Mouse (Mus musculus): ENCODE measurements around the gene Rabl6.

DNA sequence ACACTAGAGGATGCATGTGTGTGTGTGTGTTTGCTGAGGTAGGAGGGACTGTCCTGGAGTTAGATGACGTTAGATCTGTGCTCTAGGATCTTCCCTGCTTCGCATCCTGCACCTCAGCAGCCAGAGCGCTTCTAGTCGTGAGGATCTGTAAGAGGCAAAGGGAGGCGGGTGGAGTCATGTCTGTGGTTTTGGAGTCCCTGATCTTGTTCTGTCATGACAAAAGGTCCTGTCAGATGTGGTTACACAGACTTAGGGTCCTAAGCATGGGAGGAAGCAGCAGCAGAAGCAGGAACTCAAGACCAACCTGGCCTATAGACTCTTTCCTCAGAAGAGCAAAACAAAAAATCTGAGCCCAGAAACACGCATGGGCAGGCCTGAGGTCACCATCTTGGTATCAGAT, 12.1 kb upstream of the Rabl6 start:
- TF ChIP-seq CTCF (IDR thresholded peaks at IDR 0.05; ENCODE audit: extremely low read depth, insufficient read depth, low read length) (no peak), POLR2A (IDR thresholded peaks at IDR 0.05; ENCODE audit: extremely low read depth, insufficient read depth, low read length) (no peak)

All from cortical plate, adult 2 months (tissue).